Mouse (Mus musculus): Measurements from ENCODE around the gene Zdhhc24. TPM values are rescaled to one million over a fixed set of nuclear protein-coding genes. Genes with fewer than 3 reads are reported as not detected.

Gene Zdhhc24
- total RNA-seq, 2 experiments from 2014 or later = 25.0 to 25.9 TPM

Other genes with a start within 250 kb of the Zdhhc24 start
- gene Gm960, start 180.0 kb upstream of the Zdhhc24 start, total RNA-seq (2021) = 1 to 10 TPM; 1.1 to 1.3 TPM
- gene Sptbn2, start 167.5 kb upstream of the Zdhhc24 start, total RNA-seq (2021) = 100 to 1,000 TPM; 659 to 669 TPM
- gene Rbm4b, start 122.2 kb upstream of the Zdhhc24 start, total RNA-seq (2021) = 10 to 100 TPM; 16.5 to 18.9 TPM
- 10 to 100 TPM; 74.8 to 76.3 TPM for gene Rbm4, start 84.8 kb upstream of the Zdhhc24 start, total RNA-seq (2021)
- 10 to 100 TPM; 21.8 to 21.9 TPM for gene Gm21992, start 67.1 kb upstream of the Zdhhc24 start, total RNA-seq (2021)
- 10 to 100 TPM; 49.9 to 59.8 TPM for gene Rbm14, start 67.0 kb upstream of the Zdhhc24 start, total RNA-seq (2021)
- 10 to 100 TPM; 32.0 to 32.8 TPM for gene Ccs, start 39.3 kb upstream of the Zdhhc24 start, total RNA-seq (2021)
- 1 to 10 TPM; 1.8 to 2.4 TPM for gene Ccdc87, start 39.3 kb upstream of the Zdhhc24 start, total RNA-seq (2021)
- gene Ctsf, start 23.5 kb upstream of the Zdhhc24 start, total RNA-seq (2021) = 100 to 1,000 TPM; 106 to 113 TPM
- gene Actn3, start 759 bp upstream of the Zdhhc24 start, total RNA-seq (2021) = 1 to 10 TPM; 1.1 to 1.9 TPM
- gene Bbs1, start 28.0 kb downstream of the Zdhhc24 start, total RNA-seq (2021) = 10 to 100 TPM; 41.5 to 44.1 TPM
- 10 to 100 TPM; 43.6 to 44.4 TPM for gene Dpp3, start 49.6 kb downstream of the Zdhhc24 start, total RNA-seq (2021)
- 10 to 100 TPM; 19.6 to 26.1 TPM for gene Peli3, start 64.5 kb downstream of the Zdhhc24 start, total RNA-seq (2021)
- gene Mrpl11, start 83.5 kb downstream of the Zdhhc24 start, total RNA-seq (2021) = 10 to 100 TPM; 52.6 to 58.0 TPM
- 10 to 100 TPM; 12.4 to 24.4 TPM for gene Npas4, start 111.6 kb downstream of the Zdhhc24 start, total RNA-seq (2021)
- 10 to 100 TPM; 14.1 to 15.0 TPM for gene Slc29a2, start 145.2 kb downstream of the Zdhhc24 start, total RNA-seq (2021)
- gene B4gat1, start 160.2 kb downstream of the Zdhhc24 start, total RNA-seq (2021) = 100 to 1,000 TPM; 126 to 132 TPM
- gene AC124502.3, start 160.2 kb downstream of the Zdhhc24 start, total RNA-seq (2021) = 1 to 10 TPM; 3.6 to 5.2 TPM
- gene Brms1, start 162.7 kb downstream of the Zdhhc24 start, total RNA-seq (2021) = 10 to 100 TPM; 20.2 to 23.6 TPM
- gene Rin1, start 171.8 kb downstream of the Zdhhc24 start, total RNA-seq (2021) = 10 to 100 TPM; 92.7 to 93.9 TPM
- gene Cd248, start 189.4 kb downstream of the Zdhhc24 start, total RNA-seq (2021) = 1 to 10 TPM; 4.6 to 5.4 TPM
- gene Tmem151a, start 206.9 kb downstream of the Zdhhc24 start, total RNA-seq (2021) = 100 to 1,000 TPM; 163 to 164 TPM
- gene Yif1a, start 209.9 kb downstream of the Zdhhc24 start, total RNA-seq (2021) = 10 to 100 TPM; 24.6 to 26.0 TPM
- 100 to 1,000 TPM; 274 to 282 TPM for gene Cnih2, start 219.9 kb downstream of the Zdhhc24 start, total RNA-seq (2021)
- 100 to 1,000 TPM; 157 to 159 TPM for gene Rab1b, start 228.4 kb downstream of the Zdhhc24 start, total RNA-seq (2021)
- gene Klc2, start 239.9 kb downstream of the Zdhhc24 start, total RNA-seq (2021) = 100 to 1,000 TPM; 245 to 251 TPM

Data from left cerebral cortex, postnatal 25 days (tissue).